Mouse (Mus musculus) midbrain, postnatal 0 days (tissue): ENCODE data around the gene Ghdc. TPM values are rescaled to one million over a fixed set of nuclear protein-coding genes. Genes with fewer than 3 reads are reported as not detected.

Experiments used
- ATAC-seq: fragments of 200-750 bp; cut with Nextera tagmentation; 2 replicates; pipeline ENCODE4 v1.8.0; 2017; ENCODE audit warnings: moderate number of reproducible peaks, mild to moderate bottlenecking, moderate TSS enrichment, moderate library complexity; ENCODE audit not compliant: low FRiP score
- DNase-seq: peaks from one replicate; pipeline ENCODE4 v3.0.0-alpha.2; 2015; ENCODE audit warnings: low spot score
- H3K27ac ChIP-seq: fragments of 300-500 bp; sonication (generic); 2 replicates; pipeline ENCODE4 v1.5.1; 2014; ENCODE audit warnings: low read depth, mild to moderate bottlenecking, low read length, mixed read lengths
- H3K27me3 ChIP-seq: fragments of 300-500 bp; sonication (generic); 2 replicates; pipeline ENCODE4 v1.6.1; 2014; ENCODE audit warnings: low read length, control low read depth, mixed read lengths; ENCODE audit not compliant: insufficient read depth
- H3K36me3 ChIP-seq: fragments of 300-500 bp; sonication (generic); 2 replicates; pipeline ENCODE4 v1.6.1; 2014; ENCODE audit warnings: low read length, control low read depth, mixed read lengths; ENCODE audit not compliant: insufficient read depth
- H3K4me1 ChIP-seq: fragments of 300-500 bp; sonication (generic); 2 replicates; pipeline ENCODE4 v1.6.1; 2014; ENCODE audit warnings: mild to moderate bottlenecking, control low read depth, antibody characterized with exemption, low read length, mixed read lengths; ENCODE audit not compliant: insufficient read depth
- H3K4me2 ChIP-seq: fragments of 300-500 bp; sonication (generic); 2 replicates; pipeline ENCODE4 v1.6.1; 2014; ENCODE audit warnings: low read depth, mild to moderate bottlenecking, low read length, mixed read lengths; ENCODE audit not compliant: poor library complexity, severe bottlenecking
- H3K4me3 ChIP-seq: fragments of 300-500 bp; sonication (generic); 2 replicates; pipeline ENCODE4 v1.5.1; 2014; ENCODE audit warnings: low read depth, mild to moderate bottlenecking, low read length, moderate library complexity
- H3K9ac ChIP-seq: fragments of 300-500 bp; sonication (generic); replicated peaks from 2 replicates; pipeline ENCODE4 v1.6.1; 2014; ENCODE audit warnings: mild to moderate bottlenecking, low read length, moderate library complexity, mixed read lengths; ENCODE audit not compliant: poor library complexity, severe bottlenecking
- H3K9me3 ChIP-seq: fragments of 300-500 bp; sonication (generic); 2 replicates; pipeline ENCODE4 v1.6.1; 2016; ENCODE audit warnings: low read length, control low read depth
- CTCF ChIP-seq: IDR thresholded peaks from 2 replicates; pipeline ENCODE4 v1.5.1; 2016; ENCODE audit warnings: antibody characterized with exemption, mild to moderate bottlenecking
- WGBS: fragments of 180-500 bp; shearing (Covaris S2); extraction: QIAGEN DNeasy Blood & Tissue Kit; methylation state at CpG from one replicate; pipeline ENCODE4 v1.1.7; 2014; 5-methylcytosine and 5-hydroxymethylcytosine counted together
- polyA plus RNA-seq: library from polyadenylated mRNA; unstranded; fragments of >200 nt; fragmentation: Nextera tagmentation; extraction: Ambion mirVana; gene quantifications from 2 replicates; pipeline ENCODE4 v1.2.1, GENCODE M21; 2015
- total RNA-seq: library from RNA; depleted of rRNA; stranded (reverse); fragments of >200 nt; gene quantifications from 2 replicates; pipeline ENCODE4 v1.2.3, GENCODE M21; 2014

Ghdc gene
- total and polyA plus RNA-seq, 2 experiments from 2014 or later, result 6.7 to 14.1 TPM

- H3K4me3 ChIP-seq, result no peak overlapping the region
- no peak for TF ChIP-seq CTCF
- WGBS, result 80% methylated on average over 4 of the region's 4 CpGs
- H3K27ac ChIP-seq, result no peak overlapping the region
- no peaks in the 10 kb centered on the region for H3K4me1 ChIP-seq
- ATAC-seq (no peak), DNase-seq (no peak)
- no peak overlapping the region for H3K9ac ChIP-seq
- no peaks in the 10 kb centered on the region for H3K27me3 ChIP-seq
- H3K36me3 ChIP-seq, result peaks cover 29% of the 10 kb centered on the region
- no peak overlapping the region for H3K4me2 ChIP-seq
- H3K9me3 ChIP-seq, result no peaks in the 10 kb centered on the region
These were observed 22.1 kb downstream of the Ghdc start for GRCm38 (mm10) chr11:100748620-100749019.

GRCm38 (mm10) chr11:100747114-100747513 is 23.6 kb downstream of the Ghdc start:
- TF ChIP-seq CTCF, result no peak
- H3K4me2 ChIP-seq, result no peak overlapping the region
- no peak overlapping the region for H3K9ac ChIP-seq
- no peaks in the 10 kb centered on the region for H3K27me3 ChIP-seq
- no peaks in the 10 kb centered on the region for H3K9me3 ChIP-seq
- H3K27ac ChIP-seq, result no peak overlapping the region
- H3K4me3 ChIP-seq, result no peak overlapping the region
- peaks cover 33% of the 10 kb centered on the region for H3K36me3 ChIP-seq
- WGBS, result 77% methylated on average over 5 of the region's 5 CpGs
- H3K4me1 ChIP-seq, result no peaks in the 10 kb centered on the region
- DNase-seq (no peak), ATAC-seq (no peak)

GRCm38 (mm10) chr11:100746546-100746945 is 24.2 kb downstream of the Ghdc start:
- Histone ChIP-seq H3K4me2 (no peak overlapping the region), H3K9me3 (no peaks in the 10 kb centered on the region), H3K4me1 (no peaks in the 10 kb centered on the region), H3K4me3 (no peak overlapping the region), H3K27me3 (no peaks in the 10 kb centered on the region), H3K36me3 (peaks cover 35% of the 10 kb centered on the region), H3K9ac (no peak overlapping the region), H3K27ac (no peak overlapping the region)
- TF ChIP-seq CTCF, result no peak
- ATAC-seq (no peak), DNase-seq (no peak)
- WGBS, result 90% methylated on average over 10 of the region's 10 CpGs

GRCm38 (mm10) chr11:100745085-100745484 is 25.7 kb downstream of the Ghdc start:
- Histone ChIP-seq H3K4me3 (no peak overlapping the region), H3K27ac (no peak overlapping the region), H3K9ac (no peak overlapping the region), H3K36me3 (peaks cover 40% of the 10 kb centered on the region), H3K9me3 (no peaks in the 10 kb centered on the region), H3K4me2 (no peak overlapping the region), H3K27me3 (no peaks in the 10 kb centered on the region), H3K4me1 (no peaks in the 10 kb centered on the region)
- ATAC-seq (peak; percentile 38; the same call in 1 of the 2 replicates), DNase-seq (peak; percentile 76)
- WGBS, result 20% methylated on average over 6 of the region's 6 CpGs
- TF ChIP-seq CTCF, result peak; percentile 80

GRCm38 (mm10) chr11:100741348-100741747 is 29.4 kb downstream of the Ghdc start:
- no peak for TF ChIP-seq CTCF
- H3K4me2 ChIP-seq, result no peak overlapping the region
- no peak overlapping the region for H3K27ac ChIP-seq
- peaks cover 24% of the 10 kb centered on the region for H3K36me3 ChIP-seq
- 74% methylated on average over 6 of the region's 6 CpGs for WGBS
- no peak overlapping the region for H3K4me3 ChIP-seq
- no peaks in the 10 kb centered on the region for H3K4me1 ChIP-seq
- ATAC-seq, result no peak
- no peaks in the 10 kb centered on the region for H3K9me3 ChIP-seq
- no peak overlapping the region for H3K9ac ChIP-seq
- DNase-seq, result no peak
- no peaks in the 10 kb centered on the region for H3K27me3 ChIP-seq

GRCm38 (mm10) chr11:100738749-100739148 is 32.0 kb downstream of the Ghdc start:
- Histone ChIP-seq H3K9ac (peak overlapping the region; percentile 67; the same call in 1 of the 2 replicates), H3K4me3 (peak overlapping the region; percentile 96), H3K9me3 (no peaks in the 10 kb centered on the region), H3K4me2 (peak overlapping the region; percentile 54), H3K4me1 (no peaks in the 10 kb centered on the region), H3K36me3 (peaks cover 12% of the 10 kb centered on the region), H3K27me3 (no peaks in the 10 kb centered on the region), H3K27ac (peak overlapping the region; percentile 79)
- DNase-seq, result no peak
- WGBS, result 15% methylated on average over 5 of the region's 5 CpGs
- no peak for ATAC-seq
- TF ChIP-seq CTCF, result no peak
